Mouse (Mus musculus): ENCODE measurements around the gene 1700021F07Rik.

The 1700021F07Rik gene

GRCm38 (mm10) chr2:173522376-173522775, at the start of gene 1700021F07Rik:
1700021F07Rik (plus strand) TSS chr2:173522586.
- DNase-seq (ENCODE audit: low read depth) = no peak

GRCm38 (mm10) chr2:173473233-173473632, 49.2 kb upstream of the 1700021F07Rik start:
- no peak for DNase-seq (ENCODE audit: low read depth)

- DNase-seq (ENCODE audit: low read depth) = no peak
These were observed 43.3 kb upstream of the 1700021F07Rik start for GRCm38 (mm10) chr2:173479050-173479449.

GRCm38 (mm10) chr2:173484486-173484885, 37.9 kb upstream of the 1700021F07Rik start:
- DNase-seq (ENCODE audit: low read depth) = no peak

- DNase-seq (ENCODE audit: low read depth) = no peak
These were observed 22.8 kb upstream of the 1700021F07Rik start for GRCm38 (mm10) chr2:173499612-173500011.

- DNase-seq (ENCODE audit: low read depth) = no peak
These were observed 8.4 kb upstream of the 1700021F07Rik start for GRCm38 (mm10) chr2:173513977-173514376.

GRCm38 (mm10) chr2:173515186-173515585, 7.2 kb upstream of the 1700021F07Rik start:
- DNase-seq (ENCODE audit: low read depth) = no peak

- DNase-seq (ENCODE audit: low read depth) = no peak
These were observed 6.1 kb upstream of the 1700021F07Rik start for GRCm38 (mm10) chr2:173516150-173516855.

- no peak for DNase-seq (ENCODE audit: low read depth)
These were observed 6.1 kb downstream of the 1700021F07Rik start for GRCm38 (mm10) chr2:173528493-173528892.

- DNase-seq (ENCODE audit: low read depth) = no peak
These were observed 10.5 kb downstream of the 1700021F07Rik start for GRCm38 (mm10) chr2:173532711-173533462.

GRCm38 (mm10) chr2:173534581-173534980, 12.2 kb downstream of the 1700021F07Rik start:
- DNase-seq (ENCODE audit: low read depth) = no peak

GRCm38 (mm10) chr2:173535390-173535789, 13.0 kb downstream of the 1700021F07Rik start:
- DNase-seq (ENCODE audit: low read depth) = no peak

- no peak for DNase-seq (ENCODE audit: low read depth)
These were observed 13.5 kb downstream of the 1700021F07Rik start for GRCm38 (mm10) chr2:173535886-173536285.

GRCm38 (mm10) chr2:173539781-173540180, 17.4 kb downstream of the 1700021F07Rik start:
- DNase-seq (ENCODE audit: low read depth) = no peak

- DNase-seq (ENCODE audit: low read depth) = no peak
These were observed 19.4 kb downstream of the 1700021F07Rik start for GRCm38 (mm10) chr2:173541748-173542147.

- DNase-seq (ENCODE audit: low read depth) = no peak
These were observed 20.3 kb downstream of the 1700021F07Rik start for GRCm38 (mm10) chr2:173542716-173543115.

GRCm38 (mm10) chr2:173545992-173546703, 23.8 kb downstream of the 1700021F07Rik start:
- peak; percentile 54 for DNase-seq (ENCODE audit: low read depth)

GRCm38 (mm10) chr2:173549236-173549635, 26.9 kb downstream of the 1700021F07Rik start:
- DNase-seq (ENCODE audit: low read depth) = no peak

GRCm38 (mm10) chr2:173550681-173551080, 28.3 kb downstream of the 1700021F07Rik start:
- DNase-seq (ENCODE audit: low read depth) = no peak

- DNase-seq (ENCODE audit: low read depth) = peak; percentile 36
These were observed 31.5 kb downstream of the 1700021F07Rik start for GRCm38 (mm10) chr2:173553863-173554262.

- no peak for DNase-seq (ENCODE audit: low read depth)
These were observed 36.5 kb downstream of the 1700021F07Rik start for GRCm38 (mm10) chr2:173558754-173559396.

GRCm38 (mm10) chr2:173561851-173562442, 39.6 kb downstream of the 1700021F07Rik start:
- no peak for DNase-seq (ENCODE audit: low read depth)
